Mouse (Mus musculus) liver, adult (tissue): ENCODE results near the gene Hist1h2ab.

Experiments used
- GATA4 ChIP-seq: IDR thresholded peaks from 2 replicates; pipeline ENCODE4 v1.6.1; 2014; ENCODE audit warnings: mild to moderate bottlenecking, low read length; ENCODE audit not compliant: insufficient replicate concordance

Hist1h2ab gene

DNA sequence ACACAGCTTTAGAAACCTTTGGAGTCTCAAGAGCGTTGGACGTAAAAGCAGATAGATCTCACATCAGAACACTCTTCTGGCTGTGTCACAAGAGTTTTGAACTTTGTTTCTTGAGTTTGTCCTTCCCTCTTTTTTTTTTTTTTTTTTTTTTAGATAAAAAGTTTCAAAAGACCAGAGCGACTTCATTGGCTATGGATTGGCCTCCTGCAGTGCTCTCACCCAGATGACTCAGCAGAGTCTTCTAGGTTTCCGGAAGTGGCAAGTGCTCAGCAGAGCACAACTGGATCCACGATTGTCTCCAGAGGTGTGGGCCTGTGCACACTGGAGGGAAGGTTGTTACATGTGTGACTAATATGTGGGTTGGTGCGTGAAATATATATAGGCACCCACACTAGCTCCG, 27.4 kb downstream of the Hist1h2ab start:
- no peak for TF ChIP-seq GATA4

DNA sequence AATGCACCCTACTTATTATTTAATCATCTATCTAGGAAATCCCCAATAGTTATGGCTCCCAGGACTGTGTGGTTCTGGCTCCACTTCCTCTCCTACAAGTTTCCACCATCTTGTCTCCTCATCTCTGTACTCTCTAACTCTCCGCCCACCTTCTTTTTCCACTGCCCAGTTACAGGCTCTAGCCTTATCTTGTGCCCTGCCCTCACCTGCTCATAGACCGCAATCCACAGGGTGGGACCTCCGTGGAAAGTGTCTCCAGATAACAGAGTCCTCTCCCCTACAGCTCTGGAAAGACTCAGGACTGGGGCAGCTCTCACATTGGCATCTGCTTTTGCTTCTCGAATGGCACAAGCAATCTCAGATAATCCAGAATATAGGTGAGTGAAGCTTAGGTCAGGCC, 28.1 kb downstream of the Hist1h2ab start:
- TF ChIP-seq GATA4, result no peak

DNA sequence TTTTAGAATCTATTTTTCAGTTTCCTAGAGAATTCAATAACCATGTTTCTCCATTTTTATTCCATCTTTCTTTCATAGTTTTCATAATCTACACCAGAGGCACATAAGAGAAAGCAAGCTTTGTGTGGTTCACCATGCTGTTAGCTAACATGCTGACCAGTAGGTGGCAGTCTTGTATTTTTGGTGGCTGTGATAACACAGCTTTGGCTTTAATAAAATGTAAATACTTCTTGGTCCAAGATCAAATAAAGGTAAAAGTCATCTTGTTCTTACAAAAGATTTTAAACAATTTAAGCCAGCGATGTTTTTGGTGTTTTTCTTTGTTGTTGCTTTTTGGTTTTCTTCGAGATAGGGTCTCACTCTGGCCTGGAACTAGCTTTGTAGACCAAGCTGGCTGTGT, 41.6 kb downstream of the Hist1h2ab start:
- TF ChIP-seq GATA4, result no peak

DNA sequence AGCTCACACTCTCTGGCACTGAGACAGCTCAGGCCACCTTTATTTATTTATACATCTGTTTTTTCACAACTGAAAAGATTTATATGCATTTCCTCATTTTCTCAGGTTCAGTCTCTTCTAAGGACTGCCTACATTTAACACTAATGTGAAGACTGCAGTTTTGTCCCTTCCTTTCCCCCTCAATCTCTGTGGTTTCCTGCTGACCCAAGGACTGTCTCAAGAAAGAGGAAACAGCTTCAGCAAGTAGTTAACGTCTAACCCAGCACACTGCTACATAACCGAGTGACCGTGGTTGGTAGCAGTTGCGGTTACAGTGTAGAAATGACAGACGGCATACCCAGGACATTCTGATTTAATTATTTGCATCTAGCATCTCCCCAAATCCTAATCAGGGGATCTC, 48.5 kb downstream of the Hist1h2ab start:
- TF ChIP-seq GATA4, result no peak
